Mouse (Mus musculus) CH12.LX (cell line): ENCODE measurements around the gene Sept8.

Experiments used
- BHLHE40 ChIP-seq: IDR thresholded peaks from 2 replicates; pipeline ENCODE4 v1.6.1; 2011; ENCODE audit warnings: mild to moderate bottlenecking, low read depth, low read length, improper control_type of control experiment
- CHD2 ChIP-seq: IDR thresholded peaks from 2 replicates; pipeline ENCODE4 v1.6.1; 2011; ENCODE audit warnings: low read length, improper control_type of control experiment
- GABPA ChIP-seq: IDR thresholded peaks from 2 replicates; pipeline ENCODE4 v1.6.1; 2012; ENCODE audit warnings: low read depth, low read length, improper control_type of control experiment, inconsistent platforms; ENCODE audit not compliant: insufficient replicate concordance
- HCFC1 ChIP-seq: IDR thresholded peaks from 2 replicates; pipeline ENCODE4 v1.6.1; 2012; ENCODE audit warnings: low read depth, mild to moderate bottlenecking, inconsistent platforms, low read length, improper control_type of control experiment
- KAT2A ChIP-seq: IDR thresholded peaks from 2 replicates; pipeline ENCODE4 v1.6.1; 2012; ENCODE audit warnings: low read length, improper control_type of control experiment, inconsistent platforms; ENCODE audit not compliant: insufficient replicate concordance
- MXI1 ChIP-seq: IDR thresholded peaks from 2 replicates; pipeline ENCODE4 v1.6.1; 2011; ENCODE audit warnings: mild to moderate bottlenecking, low read depth, low read length, improper control_type of control experiment
- MYC ChIP-seq: IDR thresholded peaks from 2 replicates; pipeline ENCODE4 v1.6.1; 2011; ENCODE audit warnings: low read depth, mild to moderate bottlenecking, improper control_type of control experiment, low read length
- NRF1 ChIP-seq: IDR thresholded peaks from 2 replicates; pipeline ENCODE4 v1.6.1; 2014; ENCODE audit warnings: low read depth, mild to moderate bottlenecking, inconsistent platforms, low read length, improper control_type of control experiment, moderate library complexity
- POLR2A ChIP-seq: IDR thresholded peaks from 2 replicates; pipeline ENCODE4 v1.6.1; 2011; ENCODE audit warnings: low read depth, mild to moderate bottlenecking, improper control_type of control experiment, low read length
- SIN3A ChIP-seq: IDR thresholded peaks from 2 replicates; pipeline ENCODE4 v1.6.1; 2012; ENCODE audit warnings: low read length, improper control_type of control experiment, inconsistent platforms
- USF1 ChIP-seq: IDR thresholded peaks from 2 replicates; pipeline ENCODE4 v1.6.1; 2014; ENCODE audit warnings: low read depth, mild to moderate bottlenecking, inconsistent platforms, low read length, improper control_type of control experiment
- ZC3H11A ChIP-seq: IDR thresholded peaks from 2 replicates; pipeline ENCODE4 v1.6.1; 2012; ENCODE audit warnings: low read depth, mild to moderate bottlenecking, inconsistent platforms, low read length, improper control_type of control experiment

DNA sequence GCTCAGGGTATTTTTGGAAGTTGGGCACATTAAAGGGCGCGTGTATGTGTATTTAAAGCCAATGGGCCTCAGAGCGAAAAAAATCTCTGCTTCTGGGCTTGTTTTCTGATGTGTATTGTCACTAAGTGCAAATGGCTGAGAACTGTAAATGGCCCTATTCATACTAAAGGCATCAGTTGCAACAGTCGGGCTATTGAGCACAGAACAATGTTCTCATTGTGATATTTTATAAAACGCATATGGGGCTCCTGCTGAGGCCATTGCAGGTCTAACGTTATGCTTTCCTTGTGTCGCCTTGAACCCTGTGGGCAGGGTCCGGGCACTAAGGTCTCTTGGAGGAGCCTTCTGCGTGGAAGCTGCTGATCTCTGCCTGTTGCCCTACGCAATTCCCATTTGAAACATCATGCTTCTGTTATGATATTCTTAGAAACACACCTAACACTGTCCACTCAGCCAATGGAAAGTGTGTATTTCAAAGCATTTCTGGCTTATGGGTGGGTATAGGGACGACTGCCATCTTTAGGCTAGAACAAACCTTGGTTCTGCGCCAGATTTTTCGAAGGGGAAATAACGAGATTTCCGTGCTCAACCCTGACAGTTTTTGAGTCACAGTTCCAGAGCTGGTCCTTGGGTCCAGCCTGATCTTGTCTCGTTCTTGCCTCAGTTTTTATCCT lies 49.6 kb upstream of the Sept8 start:
- TF ChIP-seq GABPA (no peak), POLR2A (no peak), ZC3H11A (no peak), CHD2 (no peak), MYC (no peak), BHLHE40 (no peak), KAT2A (no peak), NRF1 (no peak), HCFC1 (no peak), SIN3A (no peak), MXI1 (no peak), USF1 (no peak)
